Mouse (Mus musculus): Measurements from ENCODE around the gene Hspa4l. TPM values are rescaled to one million over a fixed set of nuclear protein-coding genes. Genes with fewer than 3 reads are reported as not detected.

The Hspa4l gene
- 33.4 and 40.1 TPM in 2 replicates for total RNA-seq (2015)
- 46.1 and 46.7 TPM in 2 replicates for total RNA-seq (2017)

GRCm38 (mm10) chr3:40744024-40744835, at the start of gene Hspa4l:
Gene Hspa4l, plus strand, starts transcription at chr3:40744495.
- peak; percentile 33; the same call in 1 of the 2 replicates for ATAC-seq (ENCODE audit: poor library complexity, severe bottlenecking)

GRCm38 (mm10) chr3:40695162-40695561, 49.1 kb upstream of the Hspa4l start:
- no peak for ATAC-seq (ENCODE audit: poor library complexity, severe bottlenecking)

- ATAC-seq (ENCODE audit: poor library complexity, severe bottlenecking) = peak; percentile 86
Observed at GRCm38 (mm10) chr3:40698834-40699233, 45.5 kb upstream of the Hspa4l start.

- ATAC-seq (ENCODE audit: poor library complexity, severe bottlenecking) = peak; percentile 93
Observed at GRCm38 (mm10) chr3:40704816-40705430, 39.4 kb upstream of the Hspa4l start.

- no peak for ATAC-seq (ENCODE audit: poor library complexity, severe bottlenecking)
Observed at GRCm38 (mm10) chr3:40708655-40709054, 35.6 kb upstream of the Hspa4l start, which contains the start of gene Slc25a31. Gene Slc25a31, plus strand, starts transcription at chr3:40708855.

GRCm38 (mm10) chr3:40716056-40716455, 28.2 kb upstream of the Hspa4l start:
- no peak for ATAC-seq (ENCODE audit: poor library complexity, severe bottlenecking)

GRCm38 (mm10) chr3:40719022-40719421, 25.3 kb upstream of the Hspa4l start:
- ATAC-seq (ENCODE audit: poor library complexity, severe bottlenecking) = no peak

GRCm38 (mm10) chr3:40738381-40738912, 5.8 kb upstream of the Hspa4l start:
- ATAC-seq (ENCODE audit: poor library complexity, severe bottlenecking) = no peak

GRCm38 (mm10) chr3:40744836-40745660, 753 bp downstream of the Hspa4l start:
- ATAC-seq (ENCODE audit: poor library complexity, severe bottlenecking) = peak; percentile 83

GRCm38 (mm10) chr3:40745661-40746547, 1.6 kb downstream of the Hspa4l start:
- ATAC-seq (ENCODE audit: poor library complexity, severe bottlenecking) = peak; percentile 41

- no peak for ATAC-seq (ENCODE audit: poor library complexity, severe bottlenecking)
Observed at GRCm38 (mm10) chr3:40760746-40761145, 16.5 kb downstream of the Hspa4l start.

- no peak for ATAC-seq (ENCODE audit: poor library complexity, severe bottlenecking)
Observed at GRCm38 (mm10) chr3:40761312-40761711, 17.0 kb downstream of the Hspa4l start.

- ATAC-seq (ENCODE audit: poor library complexity, severe bottlenecking) = no peak
Observed at GRCm38 (mm10) chr3:40793783-40794182, 49.5 kb downstream of the Hspa4l start.

- ATAC-seq (ENCODE audit: poor library complexity, severe bottlenecking) = no peak
Observed at GRCm38 (mm10) chr3:40798054-40798453, 53.8 kb downstream of the Hspa4l start.

GRCm38 (mm10) chr3:40798500-40798899, 54.2 kb downstream of the Hspa4l start:
- peak; percentile 62 for ATAC-seq (ENCODE audit: poor library complexity, severe bottlenecking)

- peak; percentile 81 for ATAC-seq (ENCODE audit: poor library complexity, severe bottlenecking)
Observed at GRCm38 (mm10) chr3:40799530-40800372, 55.5 kb downstream of the Hspa4l start, which contains the start of gene Plk4. Gene Plk4, plus strand, starts transcription at chr3:40800019.

- peak; percentile 45 for ATAC-seq (ENCODE audit: poor library complexity, severe bottlenecking)
Observed at GRCm38 (mm10) chr3:40800373-40800823, 56.1 kb downstream of the Hspa4l start.

GRCm38 (mm10) chr3:40806871-40807270, 62.6 kb downstream of the Hspa4l start:
- no peak for ATAC-seq (ENCODE audit: poor library complexity, severe bottlenecking)

GRCm38 (mm10) chr3:40808686-40809085, 64.4 kb downstream of the Hspa4l start:
- no peak for ATAC-seq (ENCODE audit: poor library complexity, severe bottlenecking)

Measured in megakaryocyte, adult 5-6 weeks (primary cell).